Mouse (Mus musculus): ENCODE measurements around the gene Fam240a. TPM values are rescaled to one million over a fixed set of nuclear protein-coding genes. Genes with fewer than 3 reads are reported as not detected.

Gene Fam240a
- not detected for polyA plus RNA-seq (2014; fragmentation: Illumina TruSeq; extraction: RNeasy Lipid Tissue Mini Kit (QIAGEN cat#74804); ENCODE audit: insufficient read depth, low read depth, low replicate concordance)

DNA sequence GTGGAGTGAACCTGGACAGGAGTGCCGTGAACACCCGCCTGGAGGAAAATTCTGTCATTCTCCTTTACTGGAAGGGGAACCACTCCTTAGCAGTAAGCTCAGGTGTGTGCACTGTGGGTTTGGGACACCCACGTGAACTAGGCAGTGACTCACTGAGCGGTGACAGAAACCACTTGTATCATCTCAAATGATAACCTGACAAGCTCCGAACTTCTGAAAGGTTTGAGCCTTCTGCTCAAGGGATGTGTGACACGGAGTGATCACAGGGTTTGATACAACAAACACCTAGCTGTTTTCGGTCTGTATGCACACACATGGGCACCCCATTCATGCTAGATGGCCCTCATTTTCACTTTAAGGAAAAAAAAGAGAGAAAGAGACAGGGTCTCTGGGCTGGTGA is at the start of gene Fam240a:
Gene Fam240a, minus strand, starts transcription at position 76 of the 400 bp plus-strand sequence.

DNA sequence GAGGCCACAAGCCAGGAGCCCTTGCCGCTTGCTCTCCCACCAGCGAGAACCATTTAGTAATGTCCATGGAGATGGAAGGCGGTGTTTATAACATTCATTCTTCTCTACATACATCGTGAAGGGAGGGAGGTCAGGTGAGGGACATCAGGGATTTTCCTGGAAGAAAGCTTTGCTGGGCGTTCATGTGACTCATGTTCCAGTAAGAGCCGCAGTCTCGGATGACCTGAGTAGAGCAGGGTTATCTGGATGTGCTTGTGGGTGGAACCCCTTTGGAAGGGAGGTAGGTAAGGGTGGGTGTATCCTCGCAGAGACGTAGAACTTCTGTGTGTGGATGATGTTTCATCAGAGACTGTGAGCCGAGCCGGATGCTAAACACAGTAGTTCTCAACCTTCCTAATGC is 34.7 kb upstream of the Fam240a start, which contains the start of gene Lrrc2:
Gene Lrrc2, plus strand, starts transcription at position 149 of the 400 bp plus-strand sequence.

DNA sequence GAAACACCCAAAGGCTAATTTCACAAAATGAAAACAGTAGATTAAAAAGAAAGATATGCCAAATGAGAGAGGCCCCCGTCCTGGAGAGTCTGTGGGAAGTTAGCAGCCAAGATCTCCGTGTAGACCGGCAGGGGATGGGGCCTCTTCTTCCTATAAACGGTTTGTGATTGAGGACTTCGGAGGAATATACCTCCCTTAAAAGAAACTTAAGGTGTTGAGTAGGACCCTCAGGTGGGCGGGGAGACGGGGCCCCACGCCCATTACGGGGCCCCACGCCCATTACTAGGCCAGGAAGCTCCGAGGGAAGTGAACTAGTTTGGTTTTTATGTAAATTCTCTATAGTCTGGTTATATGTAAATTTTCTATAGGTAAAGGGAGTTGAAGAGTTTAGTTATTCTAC is 29.3 kb upstream of the Fam240a start, which contains the start of gene Tdgf1:
Gene Tdgf1, minus strand, starts transcription at position 233 of the 400 bp plus-strand sequence.

DNA sequence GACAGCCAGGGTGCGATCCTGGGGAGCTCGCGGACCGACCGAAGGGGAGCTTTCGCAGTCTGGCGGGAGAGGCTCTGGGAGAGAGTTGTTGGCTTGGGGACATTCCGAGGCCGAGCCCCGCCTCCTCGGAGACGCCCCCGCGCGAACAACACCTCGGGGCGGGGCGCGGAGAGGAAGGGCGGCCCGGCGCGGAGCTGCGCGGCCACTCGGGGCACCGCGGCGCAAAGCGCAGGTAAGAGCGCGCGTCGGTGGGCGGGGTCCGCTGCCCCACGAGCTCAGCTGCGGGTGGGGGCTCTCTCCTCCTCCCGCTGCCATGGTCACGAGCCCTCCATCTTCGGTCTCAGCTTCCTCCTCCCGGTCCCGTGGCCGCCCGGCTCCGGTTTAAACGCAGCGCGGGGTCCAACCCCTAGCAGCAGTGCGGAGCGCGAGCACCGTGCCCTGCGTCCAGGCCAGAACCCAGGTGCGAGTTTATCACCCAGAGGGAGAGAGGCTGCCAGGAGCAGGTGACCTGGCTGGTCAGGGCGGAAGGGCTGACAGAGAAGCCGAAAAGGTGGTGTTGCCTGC is 36.6 kb downstream of the Fam240a start, which contains the start of gene Tmie:
Gene Tmie, minus strand, starts transcription at position 116 of the 564 bp plus-strand sequence.

DNA sequence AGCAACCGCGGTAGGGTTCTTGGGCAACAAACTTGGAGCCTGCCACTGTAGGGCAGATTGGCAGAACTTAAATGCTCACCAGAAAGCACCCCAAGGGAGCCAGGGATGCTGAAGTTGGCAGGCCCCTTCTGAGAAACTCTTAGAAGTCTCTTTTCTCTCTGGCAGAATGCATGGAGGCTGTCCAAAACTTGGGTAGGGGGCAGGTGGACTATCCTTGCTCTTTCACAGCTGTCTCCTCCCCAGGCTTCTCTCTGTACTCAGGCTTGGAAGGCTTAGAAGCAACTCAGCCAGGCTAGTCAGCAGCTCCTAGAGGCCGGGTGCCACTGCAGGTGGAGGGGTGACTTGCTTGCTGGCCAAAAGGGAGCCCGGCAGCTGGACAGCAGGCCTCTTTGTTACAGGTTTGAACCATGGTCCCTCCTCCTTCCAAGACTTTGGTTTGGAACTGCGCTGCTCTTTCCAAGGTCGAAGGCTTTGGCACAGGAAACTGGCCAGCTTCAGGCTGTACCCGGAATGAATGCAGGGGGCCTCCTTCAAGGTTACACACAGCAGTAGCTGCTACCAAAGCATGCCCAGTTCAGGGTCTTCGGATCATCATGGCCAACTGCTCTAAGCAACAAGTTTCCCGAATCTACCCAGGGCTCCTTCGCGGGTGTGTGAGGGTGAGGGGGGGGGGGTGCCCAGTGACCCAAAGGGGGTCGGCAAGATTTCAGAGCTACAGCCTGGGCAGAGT is 37.3 kb downstream of the Fam240a start, which contains the start of gene Als2cl:
Gene Als2cl, plus strand, starts transcription at position 680 of the 730 bp plus-strand sequence.

Other genes starting within 250 kb of the Fam240a start
- gene Myl3, start 175.0 kb downstream of the Fam240a start, polyA plus RNA-seq (2014; fragmentation: Illumina TruSeq; extraction: RNeasy Lipid Tissue Mini Kit (QIAGEN cat#74804); ENCODE audit: insufficient read depth, low read depth, low replicate concordance), result 12.4 TPM
- gene Pth1r, start 169.7 kb downstream of the Fam240a start, polyA plus RNA-seq (2014; fragmentation: Illumina TruSeq; extraction: RNeasy Lipid Tissue Mini Kit (QIAGEN cat#74804); ENCODE audit: insufficient read depth, low read depth, low replicate concordance), result 3.5 TPM
- not detected for gene Prss42, start 118.7 kb downstream of the Fam240a start, polyA plus RNA-seq (2014; fragmentation: Illumina TruSeq; extraction: RNeasy Lipid Tissue Mini Kit (QIAGEN cat#74804); ENCODE audit: insufficient read depth, low read depth, low replicate concordance)
- not detected for gene Prss44, start 102.9 kb downstream of the Fam240a start, polyA plus RNA-seq (2014; fragmentation: Illumina TruSeq; extraction: RNeasy Lipid Tissue Mini Kit (QIAGEN cat#74804); ENCODE audit: insufficient read depth, low read depth, low replicate concordance)
- gene Prss43, start 90.2 kb downstream of the Fam240a start, polyA plus RNA-seq (2014; fragmentation: Illumina TruSeq; extraction: RNeasy Lipid Tissue Mini Kit (QIAGEN cat#74804); ENCODE audit: insufficient read depth, low read depth, low replicate concordance), result not detected
- not detected for gene Prss45, start 82.3 kb downstream of the Fam240a start, polyA plus RNA-seq (2014; fragmentation: Illumina TruSeq; extraction: RNeasy Lipid Tissue Mini Kit (QIAGEN cat#74804); ENCODE audit: insufficient read depth, low read depth, low replicate concordance)
- gene Prss46, start 72.4 kb downstream of the Fam240a start, polyA plus RNA-seq (2014; fragmentation: Illumina TruSeq; extraction: RNeasy Lipid Tissue Mini Kit (QIAGEN cat#74804); ENCODE audit: insufficient read depth, low read depth, low replicate concordance), result not detected
- not detected for gene Prss50, start 58.9 kb downstream of the Fam240a start, polyA plus RNA-seq (2014; fragmentation: Illumina TruSeq; extraction: RNeasy Lipid Tissue Mini Kit (QIAGEN cat#74804); ENCODE audit: insufficient read depth, low read depth, low replicate concordance)
- 20.3 TPM for gene Als2cl, start 37.0 kb downstream of the Fam240a start, polyA plus RNA-seq (2014; fragmentation: Illumina TruSeq; extraction: RNeasy Lipid Tissue Mini Kit (QIAGEN cat#74804); ENCODE audit: insufficient read depth, low read depth, low replicate concordance)
- 1.9 TPM for gene Tmie, start 36.7 kb downstream of the Fam240a start, polyA plus RNA-seq (2014; fragmentation: Illumina TruSeq; extraction: RNeasy Lipid Tissue Mini Kit (QIAGEN cat#74804); ENCODE audit: insufficient read depth, low read depth, low replicate concordance)
- 1.9 TPM for gene Tdgf1, start 29.3 kb upstream of the Fam240a start, polyA plus RNA-seq (2014; fragmentation: Illumina TruSeq; extraction: RNeasy Lipid Tissue Mini Kit (QIAGEN cat#74804); ENCODE audit: insufficient read depth, low read depth, low replicate concordance)
- gene Lrrc2, start 34.7 kb upstream of the Fam240a start, polyA plus RNA-seq (2014; fragmentation: Illumina TruSeq; extraction: RNeasy Lipid Tissue Mini Kit (QIAGEN cat#74804); ENCODE audit: insufficient read depth, low read depth, low replicate concordance), result 0.90 TPM
- gene Rtp3, start 73.7 kb upstream of the Fam240a start, polyA plus RNA-seq (2014; fragmentation: Illumina TruSeq; extraction: RNeasy Lipid Tissue Mini Kit (QIAGEN cat#74804); ENCODE audit: insufficient read depth, low read depth, low replicate concordance), result 8.7 TPM
- gene Ltf, start 102.4 kb upstream of the Fam240a start, polyA plus RNA-seq (2014; fragmentation: Illumina TruSeq; extraction: RNeasy Lipid Tissue Mini Kit (QIAGEN cat#74804); ENCODE audit: insufficient read depth, low read depth, low replicate concordance), result 31.4 TPM
- 27.7 TPM for gene Ccrl2, start 140.7 kb upstream of the Fam240a start, polyA plus RNA-seq (2014; fragmentation: Illumina TruSeq; extraction: RNeasy Lipid Tissue Mini Kit (QIAGEN cat#74804); ENCODE audit: insufficient read depth, low read depth, low replicate concordance)
- gene Lrrfip2, start 200.7 kb upstream of the Fam240a start, polyA plus RNA-seq (2014; fragmentation: Illumina TruSeq; extraction: RNeasy Lipid Tissue Mini Kit (QIAGEN cat#74804); ENCODE audit: insufficient read depth, low read depth, low replicate concordance), result 40.4 TPM

Measured in lung, adult 10 weeks (tissue).